Mouse (Mus musculus): ENCODE data around the gene Mapk7.

- peak; percentile 38 for TF ChIP-seq CTCF (IDR thresholded peaks at IDR 0.05)
- TF ChIP-seq EP300 (IDR thresholded peaks at IDR 0.05): no peak
These were observed 4.3 kb downstream of the Mapk7 start for GRCm38 (mm10) chr11:61489874-61490273.
